Mouse (Mus musculus): Measurements from ENCODE around the gene Serpini1. TPM values are rescaled to one million over a fixed set of nuclear protein-coding genes. Genes with fewer than 3 reads are reported as not detected.

Serpini1 gene
- polyA plus RNA-seq, 1 experiment from 2014 or later: 20.7 TPM

GRCm38 (mm10) chr3:75690321-75690720, 133.0 kb downstream of the Serpini1 start:
- no peaks in the 10 kb centered on the region for H3K36me3 ChIP-seq
- ATAC-seq (ENCODE audit: insufficient read depth, low FRiP score, low read depth): no peak
- H3K9ac ChIP-seq: no peak overlapping the region

DNA sequence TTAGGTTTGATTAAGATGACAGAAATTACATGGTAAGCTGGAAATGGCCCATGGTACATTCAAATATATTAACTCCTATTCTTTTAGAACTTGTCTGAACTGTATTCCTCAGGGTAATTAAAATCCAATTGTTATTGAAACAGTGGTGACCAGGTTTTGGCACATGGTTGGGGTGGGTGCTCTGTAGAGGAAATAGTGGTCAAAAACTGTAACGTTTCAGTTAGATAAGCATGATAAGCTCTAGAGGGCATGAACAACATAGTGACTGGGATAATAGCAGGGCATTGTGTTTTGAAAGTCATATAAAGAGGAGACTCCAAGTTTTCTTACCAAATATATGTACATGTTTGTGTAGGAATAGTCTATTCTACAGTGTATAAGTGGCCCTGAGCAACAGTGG, 134.7 kb downstream of the Serpini1 start:
- Histone ChIP-seq H3K4me3 (replicated peaks) (no peak overlapping the region), H3K27ac (no peak overlapping the region), H3K36me3 (no peaks in the 10 kb centered on the region), H3K27me3 (replicated peaks) (no peaks in the 10 kb centered on the region), H3K9me3 (no peaks in the 10 kb centered on the region), H3K4me1 (no peaks in the 10 kb centered on the region), H3K4me2 (no peak overlapping the region), H3K9ac (no peak overlapping the region)
- WGBS: 56% methylated on average over 1 of the region's 1 CpGs
- no peak for ATAC-seq (ENCODE audit: insufficient read depth, low FRiP score, low read depth)

More at GRCm38 (mm10) chr3:75690321-75690720, 133.0 kb downstream of the Serpini1 start:
- no peak overlapping the region for H3K27ac ChIP-seq
- no peak overlapping the region for H3K4me2 ChIP-seq
- H3K4me1 ChIP-seq: no peaks in the 10 kb centered on the region
- no peaks in the 10 kb centered on the region for H3K9me3 ChIP-seq
- H3K27me3 ChIP-seq (replicated peaks): no peaks in the 10 kb centered on the region
- no peak overlapping the region for H3K4me3 ChIP-seq (replicated peaks)

Other genes starting within 250 kb of the Serpini1 start
- gene Wdr49, start 75.4 kb upstream of the Serpini1 start, polyA plus RNA-seq (2015; fragmentation: Nextera tagmentation; extraction: Ambion mirVana): 0.05 TPM in 1 of 2 replicates, not detected in the other
- gene Pdcd10, start 691 bp upstream of the Serpini1 start, polyA plus RNA-seq (2015; fragmentation: Nextera tagmentation; extraction: Ambion mirVana): 83.9 and 86.8 TPM in 2 replicates
- not detected in 2 replicates for gene Gm29133, start 190.7 kb downstream of the Serpini1 start, polyA plus RNA-seq (2015; fragmentation: Nextera tagmentation; extraction: Ambion mirVana)